Mouse (Mus musculus): ENCODE results near the gene Trex1. TPM values are rescaled to one million over a fixed set of nuclear protein-coding genes. Genes with fewer than 3 reads are reported as not detected.
A peak's percentile ranks its signal among the peaks of the same experiment; 100 is the strongest.

Gene Trex1
- polyA plus RNA-seq, 1 experiment from 2014 or later, result 16.1 TPM

GRCm38 (mm10) chr9:109093786-109094552, 34.4 kb upstream of the Trex1 start:
- ATAC-seq, result no peak
- no peak overlapping the region; the same call in 1 of the 2 replicates for H3K27ac ChIP-seq (ENCODE audit: low read depth, low read length)
- 30% methylated on average over 11 of the region's 11 CpGs for WGBS
- 0 out of 2 replicates have a peak overlapping the region, but pooled peaks have one; percentile 75 for H3K4me3 ChIP-seq (ENCODE audit: low read depth, low read length)
- no peaks in the 10 kb centered on the region for H3K27me3 ChIP-seq (replicated peaks; ENCODE audit: control insufficient read depth, insufficient read depth, low read length)
- no peak overlapping the region for H3K9ac ChIP-seq (ENCODE audit: low read depth, low read length)
- peaks cover 6% of the 10 kb centered on the region; the same call in 1 of the 2 replicates for H3K4me1 ChIP-seq (replicated peaks; ENCODE audit: control insufficient read depth, insufficient read depth, low read length)
- H3K36me3 ChIP-seq (ENCODE audit: control insufficient read depth, insufficient read depth), result peaks cover 17% of the 10 kb centered on the region
- H3K4me2 ChIP-seq (replicated peaks; ENCODE audit: low read depth), result peak overlapping the region; percentile 98
- H3K9me3 ChIP-seq (ENCODE audit: control insufficient read depth), result no peaks in the 10 kb centered on the region
- no peak for TF ChIP-seq CTCF (IDR thresholded peaks at IDR 0.05; ENCODE audit: low read depth)

GRCm38 (mm10) chr9:109092799-109093198, 33.3 kb upstream of the Trex1 start:
- peaks cover 17% of the 10 kb centered on the region for H3K36me3 ChIP-seq (ENCODE audit: control insufficient read depth, insufficient read depth)
- no peak overlapping the region for H3K4me3 ChIP-seq (ENCODE audit: low read depth, low read length)
- H3K4me1 ChIP-seq (replicated peaks; ENCODE audit: control insufficient read depth, insufficient read depth, low read length), result peaks cover 6% of the 10 kb centered on the region; the same call in 1 of the 2 replicates
- peak; percentile 16; the same call in 1 of the 2 replicates for TF ChIP-seq CTCF (IDR thresholded peaks at IDR 0.05; ENCODE audit: low read depth)
- H3K9ac ChIP-seq (ENCODE audit: low read depth, low read length), result no peak overlapping the region
- no peak overlapping the region for H3K4me2 ChIP-seq (replicated peaks; ENCODE audit: low read depth)
- H3K27me3 ChIP-seq (replicated peaks; ENCODE audit: control insufficient read depth, insufficient read depth, low read length), result no peaks in the 10 kb centered on the region
- no peaks in the 10 kb centered on the region for H3K9me3 ChIP-seq (ENCODE audit: control insufficient read depth)
- ATAC-seq, result no peak
- WGBS, result 43% methylated on average over 6 of the region's 6 CpGs
- no peak overlapping the region for H3K27ac ChIP-seq (ENCODE audit: low read depth, low read length)

GRCm38 (mm10) chr9:109091802-109092201, 32.3 kb upstream of the Trex1 start:
- 0 out of 2 replicates have a peak, but pooled peaks cover 6% of the 10 kb centered on the region for H3K4me1 ChIP-seq (replicated peaks; ENCODE audit: control insufficient read depth, insufficient read depth, low read length)

GRCm38 (mm10) chr9:109090446-109090845, 30.9 kb upstream of the Trex1 start:
- peaks cover 17% of the 10 kb centered on the region for H3K36me3 ChIP-seq (ENCODE audit: control insufficient read depth, insufficient read depth)
- H3K4me1 ChIP-seq (replicated peaks; ENCODE audit: control insufficient read depth, insufficient read depth, low read length), result 0 out of 2 replicates have a peak, but pooled peaks cover 6% of the 10 kb centered on the region
- no peaks in the 10 kb centered on the region for H3K27me3 ChIP-seq (replicated peaks; ENCODE audit: control insufficient read depth, insufficient read depth, low read length)
- no peak for ATAC-seq
- H3K9me3 ChIP-seq (ENCODE audit: control insufficient read depth), result no peaks in the 10 kb centered on the region
- 64% methylated on average over 15 of the region's 15 CpGs for whole genome bisulfite sequencing
- H3K27ac ChIP-seq (ENCODE audit: low read depth, low read length), result no peak overlapping the region
- H3K4me2 ChIP-seq (replicated peaks; ENCODE audit: low read depth), result no peak overlapping the region
- TF ChIP-seq CTCF (IDR thresholded peaks at IDR 0.05; ENCODE audit: low read depth), result no peak
- H3K4me3 ChIP-seq (ENCODE audit: low read depth, low read length), result no peak overlapping the region
- H3K9ac ChIP-seq (ENCODE audit: low read depth, low read length), result no peak overlapping the region

More at GRCm38 (mm10) chr9:109091802-109092201, 32.3 kb upstream of the Trex1 start:
- Histone ChIP-seq H3K27ac (ENCODE audit: low read depth, low read length) (no peak overlapping the region), H3K36me3 (ENCODE audit: control insufficient read depth, insufficient read depth) (peaks cover 17% of the 10 kb centered on the region), H3K4me2 (replicated peaks; ENCODE audit: low read depth) (no peak overlapping the region), H3K4me3 (ENCODE audit: low read depth, low read length) (no peak overlapping the region), H3K27me3 (replicated peaks; ENCODE audit: control insufficient read depth, insufficient read depth, low read length) (no peaks in the 10 kb centered on the region), H3K9me3 (ENCODE audit: control insufficient read depth) (no peaks in the 10 kb centered on the region), H3K9ac (ENCODE audit: low read depth, low read length) (no peak overlapping the region)
- 93% methylated on average over 8 of the region's 8 CpGs for WGBS
- no peak for ATAC-seq
- no peak for TF ChIP-seq CTCF (IDR thresholded peaks at IDR 0.05; ENCODE audit: low read depth)

GRCm38 (mm10) chr9:109087987-109088386, 28.5 kb upstream of the Trex1 start:
- Histone ChIP-seq H3K4me3 (ENCODE audit: low read depth, low read length) (no peak overlapping the region), H3K27me3 (replicated peaks; ENCODE audit: control insufficient read depth, insufficient read depth, low read length) (no peaks in the 10 kb centered on the region), H3K4me1 (replicated peaks; ENCODE audit: control insufficient read depth, insufficient read depth, low read length) (no peaks in the 10 kb centered on the region), H3K4me2 (replicated peaks; ENCODE audit: low read depth) (no peak overlapping the region), H3K36me3 (ENCODE audit: control insufficient read depth, insufficient read depth) (peaks cover 17% of the 10 kb centered on the region), H3K9ac (ENCODE audit: low read depth, low read length) (no peak overlapping the region), H3K27ac (ENCODE audit: low read depth, low read length) (no peak overlapping the region), H3K9me3 (ENCODE audit: control insufficient read depth) (no peaks in the 10 kb centered on the region)
- TF ChIP-seq CTCF (IDR thresholded peaks at IDR 0.05; ENCODE audit: low read depth), result peak; percentile 76
- no peak for ATAC-seq
- WGBS, result 16% methylated on average over 5 of the region's 5 CpGs

GRCm38 (mm10) chr9:109084922-109085321, 25.4 kb upstream of the Trex1 start:
- Histone ChIP-seq H3K9ac (ENCODE audit: low read depth, low read length) (no peak overlapping the region), H3K4me1 (replicated peaks; ENCODE audit: control insufficient read depth, insufficient read depth, low read length) (no peaks in the 10 kb centered on the region), H3K36me3 (ENCODE audit: control insufficient read depth, insufficient read depth) (peaks cover 4% of the 10 kb centered on the region; the same call in 1 of the 2 replicates), H3K27ac (ENCODE audit: low read depth, low read length) (no peak overlapping the region), H3K9me3 (ENCODE audit: control insufficient read depth) (no peaks in the 10 kb centered on the region), H3K4me2 (replicated peaks; ENCODE audit: low read depth) (no peak overlapping the region), H3K27me3 (replicated peaks; ENCODE audit: control insufficient read depth, insufficient read depth, low read length) (no peaks in the 10 kb centered on the region), H3K4me3 (ENCODE audit: low read depth, low read length) (no peak overlapping the region)
- 15% methylated on average over 2 of the region's 2 CpGs for WGBS
- ATAC-seq, result no peak
- peak; percentile 72 for TF ChIP-seq CTCF (IDR thresholded peaks at IDR 0.05; ENCODE audit: low read depth)

Data from intestine, postnatal 0 days (tissue).